Mouse (Mus musculus): ENCODE data around the gene Vmn2r51. TPM values are rescaled to one million over a fixed set of nuclear protein-coding genes. Genes with fewer than 3 reads are reported as not detected.
"Not testable (repeated sequence)": the region's sequence is repeated elsewhere in the genome, so short reads cannot be mapped to it uniquely, and the experiment has no call there.

Vmn2r51 gene
- not detected in 2 replicates for polyA plus RNA-seq (2012; ENCODE audit: insufficient read depth, insufficient read length, missing spikeins)

- H3K4me3 ChIP-seq (ENCODE audit: insufficient read depth, low read length); H3K27ac ChIP-seq (ENCODE audit: insufficient read depth, low read depth, low read length); H3K4me1 ChIP-seq (ENCODE audit: control insufficient read depth, insufficient read depth, low read length): not testable (repeated sequence)
These were observed at the start of gene Vmn2r51 for GRCm38 (mm10) chr7:10105641-10106040. TSS of gene Vmn2r51 (minus strand) at chr7:10105741.

GRCm38 (mm10) chr7:10053196-10053595, 52.3 kb downstream of the Vmn2r51 start, which contains the start of gene Vmn2r50:
TSS of gene Vmn2r50 (minus strand) at chr7:10053296.
- not testable (repeated sequence) for H3K27ac ChIP-seq (ENCODE audit: insufficient read depth, low read depth, low read length); H3K4me3 ChIP-seq (ENCODE audit: insufficient read depth, low read length); H3K4me1 ChIP-seq (ENCODE audit: control insufficient read depth, insufficient read depth, low read length)

Other genes with a start within 250 kb of the Vmn2r51 start
- gene Vmn2r48, start 152.2 kb downstream of the Vmn2r51 start, polyA plus RNA-seq (2012; ENCODE audit: insufficient read depth, insufficient read length, missing spikeins), result not detected in 2 replicates
- not detected in 2 replicates for gene Vmn2r49, start 113.5 kb downstream of the Vmn2r51 start, polyA plus RNA-seq (2012; ENCODE audit: insufficient read depth, insufficient read length, missing spikeins)
- gene Vmn2r50, start 52.4 kb downstream of the Vmn2r51 start, polyA plus RNA-seq (2012; ENCODE audit: insufficient read depth, insufficient read length, missing spikeins), result not detected in 2 replicates
- gene Vmn2r52, start 70.8 kb upstream of the Vmn2r51 start, polyA plus RNA-seq (2012; ENCODE audit: insufficient read depth, insufficient read length, missing spikeins), result not detected in 2 replicates
- not detected in 2 replicates for gene Vmn1r66, start 172.3 kb upstream of the Vmn2r51 start, polyA plus RNA-seq (2012; ENCODE audit: insufficient read depth, insufficient read length, missing spikeins)

Data from bone marrow macrophage, adult 2 months (primary cell).